In the genomic region with DNA sequence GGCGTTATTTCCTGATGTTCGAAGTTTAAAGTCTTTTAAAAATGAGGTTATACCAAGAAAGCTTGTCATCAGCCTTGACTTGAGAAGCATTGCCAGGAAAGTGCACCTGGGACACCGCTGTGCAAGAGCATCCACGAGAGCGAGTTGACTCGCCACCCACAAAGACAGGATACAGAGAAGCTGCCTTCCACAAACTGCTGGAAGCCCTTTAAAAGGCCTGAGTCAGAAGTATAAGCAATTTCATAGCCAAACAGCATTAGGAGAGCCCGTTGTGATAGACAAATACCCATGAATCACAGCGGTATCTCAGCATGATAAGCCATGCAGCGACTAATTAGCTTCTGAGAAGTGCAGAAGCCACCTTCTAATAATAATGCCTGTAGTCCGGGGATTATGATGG, we compare ENCODE assay signal across 22 mouse cellular contexts. TPM values are rescaled to one million over a fixed set of nuclear protein-coding genes. Genes with fewer than 3 reads are reported as not detected.
"Had no signal": no experiment of that assay in that cellular context is flagged by ENCODE, and none has a peak within 500 bp of the region (broad histone marks: within the 10 kb centered on the region; RNA-seq: fewer than 3 reads in every experiment).

No protein-coding gene starts in this region.

- H3K9me3 ChIP-seq: liver, embryonic 15.5 days; lung, embryonic 15.5 days; midbrain, embryonic 15.5 days; neural tube, embryonic 12.5 days had no signal

- H3K36me3 ChIP-seq: liver, embryonic 13.5 days; liver, embryonic 15.5 days; lung, embryonic 15.5 days; midbrain, embryonic 15.5 days; neural tube, embryonic 12.5 days had no signal

- H3K9ac ChIP-seq: liver, embryonic 13.5 days; liver, embryonic 15.5 days; liver, postnatal 0 days; lung, embryonic 15.5 days; midbrain, embryonic 15.5 days; neural tube, embryonic 12.5 days had no signal

- H3K4me3 ChIP-seq: liver, embryonic 13.5 days; liver, embryonic 15.5 days; lung, embryonic 15.5 days; megakaryocyte, embryonic 14.5 days; midbrain, embryonic 15.5 days; neural tube, embryonic 12.5 days had no signal

- DNase-seq: liver, embryonic 13.5 days; liver, postnatal 0 days; lung, adult 2 months; lung, postnatal 14 days; lung, postnatal 36 days; retina, postnatal 1 day; right cerebral cortex, adult 18-20 months; right cerebral cortex, postnatal 25 days; right cerebral cortex, postnatal 4 days; spleen, adult 18-20 months; thymus, adult 18-20 months; thymus, postnatal 14 days; thymus, postnatal 36 days had no signal

- H3K27ac ChIP-seq: liver, embryonic 13.5 days; liver, embryonic 15.5 days; lung, embryonic 15.5 days; macrophage; midbrain, embryonic 15.5 days; neural tube, embryonic 12.5 days had no signal

- H3K4me1 ChIP-seq: liver, embryonic 13.5 days; liver, embryonic 15.5 days; lung, embryonic 15.5 days; megakaryocyte, embryonic 14.5 days; neural tube, embryonic 12.5 days had no signal

- H3K4me2 ChIP-seq: liver, embryonic 13.5 days; liver, embryonic 15.5 days; lung, embryonic 15.5 days; midbrain, embryonic 11.5 days; midbrain, embryonic 15.5 days; neural tube, embryonic 12.5 days had no signal

- H3K27me3 ChIP-seq: liver, embryonic 13.5 days; liver, embryonic 15.5 days; lung, embryonic 15.5 days; megakaryocyte, embryonic 14.5 days; midbrain, embryonic 15.5 days; neural tube, embryonic 12.5 days had no signal

- ATAC-seq: liver, postnatal 0 days; lung, postnatal 0 days; midbrain, embryonic 15.5 days had no signal

RNA-seq across cellular contexts. Expression of gene Slc2a13, which starts 48.6 kb away (rescaled TPM):
- total RNA-seq: monocyte, adult 5-6 weeks had no signal
- polyA plus RNA-seq: macrophage had no signal
